Mouse (Mus musculus): ENCODE data around the gene Sfxn3.

Gene Sfxn3

DNA sequence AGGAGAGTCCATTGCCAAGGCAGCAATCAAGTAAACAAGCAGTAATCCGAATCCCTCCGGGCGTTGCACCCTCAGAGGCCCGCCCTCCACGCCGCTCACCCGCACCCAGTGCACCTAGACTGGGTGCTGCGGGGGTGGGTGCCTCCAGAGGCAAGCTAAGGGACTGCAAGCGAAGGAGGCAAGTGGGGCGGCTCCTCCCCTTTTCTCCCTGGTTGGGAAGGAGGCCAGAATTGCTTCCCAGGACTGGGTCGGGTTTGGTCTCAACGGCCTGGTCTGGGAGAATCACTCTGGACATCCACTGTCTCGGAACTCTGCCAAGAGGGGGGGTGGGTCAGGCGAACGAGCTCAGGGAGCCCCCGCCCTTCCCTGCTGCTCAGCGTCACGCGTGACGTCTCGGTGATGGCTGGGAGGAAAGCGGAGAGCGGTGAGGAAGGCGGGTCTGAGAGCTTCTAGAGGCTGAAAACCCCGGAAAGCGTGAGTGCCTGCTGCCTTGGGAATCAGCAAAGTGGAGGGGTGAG lies at the start of gene Sfxn3:
Gene Sfxn3 (plus strand): TSS at position 87 of the 518 bp plus-strand sequence.
- DNase-seq (ENCODE audit: low read depth, low spot score), result peak; percentile 89

DNA sequence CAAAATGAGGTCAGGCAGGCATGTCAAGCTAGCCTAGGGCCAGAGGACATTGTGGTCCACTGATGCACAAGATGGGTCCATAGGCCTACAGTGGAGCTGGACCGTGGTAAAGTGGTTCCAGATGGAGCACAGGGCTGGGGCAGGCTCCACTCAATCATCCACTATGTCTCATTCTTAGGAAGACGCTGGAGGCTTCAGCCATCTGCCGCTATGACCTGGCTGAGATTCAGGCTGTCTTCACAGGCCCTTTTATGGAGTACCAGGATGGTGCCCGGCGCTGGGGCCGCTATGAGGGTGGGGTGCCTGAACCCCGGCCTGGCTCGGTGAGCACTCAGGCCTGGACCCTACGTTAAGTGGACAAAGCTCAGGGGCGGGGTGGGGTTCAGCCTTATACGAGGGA lies 49.5 kb upstream of the Sfxn3 start:
- DNase-seq (ENCODE audit: low read depth, low spot score), result no peak

- DNase-seq (ENCODE audit: low read depth, low spot score), result no peak
Measured at GRCm38 (mm10) chr19:44999647-45000046, 47.7 kb upstream of the Sfxn3 start.

- no peak for DNase-seq (ENCODE audit: low read depth, low spot score)
Measured at GRCm38 (mm10) chr19:45002301-45002700, 45.0 kb upstream of the Sfxn3 start.

GRCm38 (mm10) chr19:45003740-45004516 lies 43.4 kb upstream of the Sfxn3 start:
- DNase-seq (ENCODE audit: low read depth, low spot score), result no peak

- DNase-seq (ENCODE audit: low read depth, low spot score), result no peak
Measured at GRCm38 (mm10) chr19:45005444-45005843, 41.9 kb upstream of the Sfxn3 start, which contains the start of gene Twnk. Twnk (plus strand) TSS chr19:45005663.

DNA sequence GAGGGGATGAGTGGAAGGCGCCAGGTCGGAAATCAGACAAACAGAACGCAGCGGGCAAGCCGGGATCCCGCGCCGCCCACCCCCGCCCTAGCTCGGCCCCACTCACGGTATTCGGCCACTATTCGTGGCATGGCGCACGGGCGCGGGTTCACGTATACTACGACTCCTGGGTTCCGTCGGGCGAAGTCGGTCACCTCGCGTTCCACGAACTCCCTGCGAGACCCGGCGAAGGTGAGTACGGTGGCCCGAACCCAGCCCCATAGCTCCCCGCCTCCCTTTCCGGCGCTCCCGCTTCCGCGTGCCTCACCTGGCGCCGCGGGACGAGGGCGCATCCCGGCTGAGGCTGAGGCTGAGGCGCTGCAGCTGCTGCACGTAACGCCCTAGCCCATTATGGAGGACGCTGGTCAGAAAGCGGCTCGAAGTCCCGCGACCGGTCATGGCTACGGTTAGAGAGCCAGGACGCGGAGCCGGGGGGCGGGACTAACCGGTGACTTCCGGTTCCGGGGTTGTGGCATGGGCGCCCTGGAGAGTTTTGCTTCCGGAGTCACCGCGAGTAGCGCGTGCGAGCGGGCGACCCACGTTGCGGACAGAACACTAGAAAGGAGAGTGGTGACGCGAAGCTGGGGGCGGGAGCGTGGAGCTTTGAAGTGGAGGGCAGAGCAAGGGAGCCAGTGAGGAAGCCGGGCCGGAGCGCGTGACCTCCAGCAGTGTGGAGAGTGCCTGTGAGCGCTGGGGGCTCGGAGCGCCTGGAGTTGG lies 41.2 kb upstream of the Sfxn3 start, which contains the start of gene Mrpl43:
Gene Mrpl43 (minus strand): TSS at position 486 of the 756 bp plus-strand sequence.
- DNase-seq (ENCODE audit: low read depth, low spot score), result peak; percentile 92

DNA sequence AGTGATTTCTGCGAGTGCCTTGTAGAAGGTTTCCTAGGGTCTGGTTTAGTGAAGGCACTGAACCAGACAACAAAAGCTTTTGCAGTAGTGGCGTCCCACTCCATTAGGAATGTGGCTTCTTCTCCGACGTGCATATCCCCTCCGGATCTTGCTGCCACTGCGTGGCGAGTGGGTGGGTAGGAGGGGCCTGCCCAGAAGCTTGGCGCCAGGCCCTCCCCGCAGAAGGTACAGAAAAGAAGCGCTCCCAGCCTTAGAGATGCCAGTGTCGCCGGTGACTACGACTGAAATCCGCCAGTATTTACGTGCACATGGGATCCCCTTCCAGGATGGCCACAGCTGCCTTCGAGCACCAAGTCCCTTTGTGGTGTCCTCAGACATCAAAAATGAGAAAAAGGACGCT lies 40.3 kb upstream of the Sfxn3 start:
- no peak for DNase-seq (ENCODE audit: low read depth, low spot score)

- no peak for DNase-seq (ENCODE audit: low read depth, low spot score)
Measured at GRCm38 (mm10) chr19:45007425-45008191, 39.7 kb upstream of the Sfxn3 start.

GRCm38 (mm10) chr19:45010646-45011045 lies 36.7 kb upstream of the Sfxn3 start:
- DNase-seq (ENCODE audit: low read depth, low spot score), result no peak

DNA sequence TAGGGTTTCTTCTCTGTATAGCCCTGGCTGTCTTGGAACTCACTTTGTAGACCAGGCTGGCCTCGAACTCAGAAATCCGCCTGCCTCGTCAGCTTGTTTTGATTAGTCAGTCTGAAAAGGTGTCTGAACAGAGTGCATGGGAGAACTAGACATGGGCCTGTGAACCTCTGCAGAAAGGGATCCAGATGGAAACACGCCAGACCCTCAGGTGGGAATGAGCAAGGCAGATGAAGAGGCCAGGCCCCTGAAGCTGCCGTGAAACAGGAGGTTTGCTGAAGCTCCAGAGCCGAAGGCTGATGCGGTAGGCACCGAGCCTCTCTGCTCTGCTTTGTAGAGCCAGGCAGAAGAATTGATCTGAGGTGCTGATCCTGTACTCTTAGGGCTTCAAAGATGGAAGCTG lies 35.1 kb upstream of the Sfxn3 start:
- no peak for DNase-seq (ENCODE audit: low read depth, low spot score)

DNA sequence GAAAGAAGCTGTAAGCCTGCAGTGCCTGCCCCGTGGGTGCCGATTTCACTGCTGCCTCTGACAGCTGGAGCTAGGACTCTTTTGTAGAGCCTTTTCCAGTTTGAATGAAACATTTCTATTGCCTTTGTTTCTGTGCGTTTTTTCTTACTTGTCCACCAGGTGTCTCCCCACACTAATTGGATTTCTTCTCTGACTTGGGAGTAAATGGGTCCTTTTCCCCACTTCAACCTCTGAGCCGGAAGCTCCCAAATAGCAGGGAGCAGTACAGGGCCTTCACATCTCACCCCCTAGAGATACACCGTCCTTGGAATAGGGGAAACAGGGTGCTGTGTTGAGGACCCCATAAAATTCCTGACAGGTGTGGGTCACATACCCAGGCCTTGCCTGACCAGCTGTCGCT lies 34.7 kb upstream of the Sfxn3 start:
- no peak for DNase-seq (ENCODE audit: low read depth, low spot score)

DNA sequence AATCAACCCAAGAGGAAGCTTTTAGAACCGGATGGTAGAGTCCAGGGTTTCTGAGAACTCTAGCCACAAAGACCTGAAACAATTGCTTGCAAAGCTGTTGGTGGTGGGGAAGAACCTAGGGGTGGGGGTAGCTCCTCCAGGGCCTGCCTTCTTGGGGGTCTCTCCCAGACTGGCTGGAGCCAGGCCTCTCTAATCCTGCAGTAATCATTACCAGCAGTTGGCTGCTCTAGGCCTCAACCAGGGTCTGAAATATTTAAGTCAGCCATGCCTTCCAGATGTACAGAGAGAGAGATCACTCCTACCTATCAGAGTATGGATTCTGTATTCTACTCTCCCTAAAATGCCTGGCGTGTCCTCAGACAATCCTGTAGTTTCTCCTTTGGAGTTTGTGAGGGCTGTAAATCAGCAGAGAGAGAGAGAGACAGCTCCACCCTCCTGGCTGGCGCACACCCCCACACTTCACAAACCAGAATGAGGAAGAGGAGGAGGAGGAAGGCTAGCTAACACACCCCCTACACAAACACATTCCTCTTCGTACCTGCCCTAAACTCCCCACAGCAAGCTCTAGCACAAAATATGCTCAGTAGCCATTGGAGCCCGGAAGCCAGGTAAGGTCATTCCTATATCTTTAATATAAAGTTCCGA lies 33.6 kb upstream of the Sfxn3 start:
- no peak for DNase-seq (ENCODE audit: low read depth, low spot score)

- no peak for DNase-seq (ENCODE audit: low read depth, low spot score)
Measured at GRCm38 (mm10) chr19:45014335-45014971, 32.9 kb upstream of the Sfxn3 start, which contains the start of gene Lzts2. Lzts2 (plus strand) TSS chr19:45014414.

- DNase-seq (ENCODE audit: low read depth, low spot score), result no peak
Measured at GRCm38 (mm10) chr19:45014981-45015402, 32.3 kb upstream of the Sfxn3 start.

GRCm38 (mm10) chr19:45015518-45016281 lies 31.6 kb upstream of the Sfxn3 start:
- DNase-seq (ENCODE audit: low read depth, low spot score), result no peak

- DNase-seq (ENCODE audit: low read depth, low spot score), result peak; percentile 77
Measured at GRCm38 (mm10) chr19:45016341-45017215, 30.7 kb upstream of the Sfxn3 start.

DNA sequence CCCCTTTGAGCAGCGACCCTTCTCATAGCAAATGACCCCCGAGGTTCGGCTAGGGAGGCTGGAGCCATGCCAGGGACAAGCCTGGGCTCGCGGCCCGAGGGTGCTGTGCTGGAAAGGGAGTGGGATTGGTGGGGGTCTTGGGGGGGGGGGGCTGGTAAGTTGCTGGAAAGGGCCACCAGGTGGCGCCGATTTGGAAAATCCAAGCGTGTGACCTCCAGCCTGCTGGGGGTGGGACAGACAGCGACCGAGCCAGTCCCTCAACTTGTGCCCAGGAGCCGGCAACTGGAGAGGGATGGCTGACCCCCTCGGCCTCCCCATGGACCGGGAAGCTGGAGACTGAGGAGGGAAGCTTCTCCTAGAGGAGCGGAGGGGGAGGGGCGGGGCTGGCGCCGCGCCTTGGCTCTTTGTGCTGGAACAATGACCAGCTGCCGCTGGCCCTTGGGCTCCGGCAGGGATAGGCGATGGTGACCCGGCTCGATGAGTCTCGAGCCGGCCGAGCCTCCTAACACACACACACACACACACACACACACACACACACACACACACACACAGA lies 30.0 kb upstream of the Sfxn3 start:
- peak; percentile 62 for DNase-seq (ENCODE audit: low read depth, low spot score)

GRCm38 (mm10) chr19:45017909-45018308 lies 29.4 kb upstream of the Sfxn3 start:
- peak; percentile 79 for DNase-seq (ENCODE audit: low read depth, low spot score)
